Mouse (Mus musculus): Measurements from ENCODE around the gene Shank1. TPM values are rescaled to one million over a fixed set of nuclear protein-coding genes. Genes with fewer than 3 reads are reported as not detected.
A peak's percentile ranks its signal among the peaks of the same experiment; 100 is the strongest.

Gene Shank1
- total and polyA plus RNA-seq, 2 experiments from 2014 or later: 39.2 to 48.1 TPM

- DNase-seq (ENCODE audit: low spot score) (no peak), ATAC-seq (ENCODE audit: low FRiP score) (no peak; the same call in 1 of the 2 replicates)
- no peak overlapping the region for H3K4me3 ChIP-seq (ENCODE audit: low read depth, low read length)
- H3K4me1 ChIP-seq (ENCODE audit: insufficient read depth, low read length): no peaks in the 10 kb centered on the region
- no peak overlapping the region for H3K27ac ChIP-seq (ENCODE audit: low read depth, low read length)
- H3K27me3 ChIP-seq (ENCODE audit: insufficient read depth, low read length): no peaks in the 10 kb centered on the region
- 0 out of 2 replicates have a peak overlapping the region, but pooled peaks have one; percentile 0 for H3K4me2 ChIP-seq (ENCODE audit: low read depth, low read length, poor library complexity, severe bottlenecking)
- WGBS: 0% methylated on average over 5 of the region's 5 CpGs
- no peak overlapping the region for H3K9ac ChIP-seq (replicated peaks; ENCODE audit: low read length, poor library complexity, severe bottlenecking)
- H3K36me3 ChIP-seq (ENCODE audit: insufficient read depth, low read length): no peaks in the 10 kb centered on the region
- no peaks in the 10 kb centered on the region for H3K9me3 ChIP-seq (ENCODE audit: low read length)
- no peak for TF ChIP-seq CTCF (IDR thresholded peaks at IDR 0.05)
These were observed 95.9 kb downstream of the Shank1 start for GRCm38 (mm10) chr7:44406015-44406355.

Other genes with a start within 250 kb of the Shank1 start
- not detected in 2 replicates for gene Klk1b21, start 207.9 kb upstream of the Shank1 start, total RNA-seq (2014; rRNA removed)
- gene Klk1b21, start 207.9 kb upstream of the Shank1 start, polyA plus RNA-seq (2015; fragmentation: Nextera tagmentation; extraction: Ambion mirVana): not detected in 2 replicates
- not detected in 2 replicates for gene Klk1b22, start 197.6 kb upstream of the Shank1 start, total RNA-seq (2014; rRNA removed)
- not detected in 2 replicates for gene Klk1b22, start 197.6 kb upstream of the Shank1 start, polyA plus RNA-seq (2015; fragmentation: Nextera tagmentation; extraction: Ambion mirVana)
- gene Klk1b16, start 173.5 kb upstream of the Shank1 start, total RNA-seq (2014; rRNA removed): not detected in 2 replicates
- not detected in 2 replicates for gene Klk1b16, start 173.5 kb upstream of the Shank1 start, polyA plus RNA-seq (2015; fragmentation: Nextera tagmentation; extraction: Ambion mirVana)
- gene Klk1b24, start 122.0 kb upstream of the Shank1 start, total RNA-seq (2014; rRNA removed): not detected in 2 replicates
- not detected in 2 replicates for gene Klk1b24, start 122.0 kb upstream of the Shank1 start, polyA plus RNA-seq (2015; fragmentation: Nextera tagmentation; extraction: Ambion mirVana)
- gene Klk1b3, start 112.1 kb upstream of the Shank1 start, total RNA-seq (2014; rRNA removed): not detected in 2 replicates
- not detected in 2 replicates for gene Klk1b3, start 112.1 kb upstream of the Shank1 start, polyA plus RNA-seq (2015; fragmentation: Nextera tagmentation; extraction: Ambion mirVana)
- not detected in 2 replicates for gene Klk1b4, start 102.8 kb upstream of the Shank1 start, total RNA-seq (2014; rRNA removed)
- gene Klk1b4, start 102.8 kb upstream of the Shank1 start, polyA plus RNA-seq (2015; fragmentation: Nextera tagmentation; extraction: Ambion mirVana): not detected in 2 replicates
- gene Klk1b5, start 94.3 kb upstream of the Shank1 start, total RNA-seq (2014; rRNA removed): not detected in 2 replicates
- not detected in 2 replicates for gene Klk1b5, start 94.3 kb upstream of the Shank1 start, polyA plus RNA-seq (2015; fragmentation: Nextera tagmentation; extraction: Ambion mirVana)
- gene Klk1, start 84.9 kb upstream of the Shank1 start, total RNA-seq (2014; rRNA removed): not detected in 2 replicates
- not detected in 2 replicates for gene Klk1, start 84.9 kb upstream of the Shank1 start, polyA plus RNA-seq (2015; fragmentation: Nextera tagmentation; extraction: Ambion mirVana)
- not detected in 2 replicates for gene Gm36864, start 74.1 kb upstream of the Shank1 start, total RNA-seq (2014; rRNA removed)
- gene Gm36864, start 74.1 kb upstream of the Shank1 start, polyA plus RNA-seq (2015; fragmentation: Nextera tagmentation; extraction: Ambion mirVana): not detected in 2 replicates
- gene 1700028J19Rik, start 63.6 kb upstream of the Shank1 start, total RNA-seq (2014; rRNA removed): 0.38 and 0.88 TPM in 2 replicates
- gene 1700028J19Rik, start 63.6 kb upstream of the Shank1 start, polyA plus RNA-seq (2015; fragmentation: Nextera tagmentation; extraction: Ambion mirVana): 1.6 and 2.2 TPM in 2 replicates
- gene 2410002F23Rik, start 63.5 kb upstream of the Shank1 start, total RNA-seq (2014; rRNA removed): 329 and 379 TPM in 2 replicates
- gene 2410002F23Rik, start 63.5 kb upstream of the Shank1 start, polyA plus RNA-seq (2015; fragmentation: Nextera tagmentation; extraction: Ambion mirVana): 279 and 286 TPM in 2 replicates
- gene Acp4, start 52.9 kb upstream of the Shank1 start, total RNA-seq (2014; rRNA removed): not detected in 2 replicates
- gene Acp4, start 52.9 kb upstream of the Shank1 start, polyA plus RNA-seq (2015; fragmentation: Nextera tagmentation; extraction: Ambion mirVana): not detected in 2 replicates
- not detected in 2 replicates for gene Gm15517, start 48.8 kb upstream of the Shank1 start, total RNA-seq (2014; rRNA removed)
- gene Gm15517, start 48.8 kb upstream of the Shank1 start, polyA plus RNA-seq (2015; fragmentation: Nextera tagmentation; extraction: Ambion mirVana): not detected in 2 replicates
- 3.2 and 3.9 TPM in 2 replicates for gene Clec11a, start 3.4 kb upstream of the Shank1 start, total RNA-seq (2014; rRNA removed)
- gene Clec11a, start 3.4 kb upstream of the Shank1 start, polyA plus RNA-seq (2015; fragmentation: Nextera tagmentation; extraction: Ambion mirVana): 3.5 and 3.8 TPM in 2 replicates
- 119 and 144 TPM in 2 replicates for gene Syt3, start 73.8 kb downstream of the Shank1 start, total RNA-seq (2014; rRNA removed)
- 88.4 and 96.7 TPM in 2 replicates for gene Syt3, start 73.8 kb downstream of the Shank1 start, polyA plus RNA-seq (2015; fragmentation: Nextera tagmentation; extraction: Ambion mirVana)
- 0.38 and 1.4 TPM in 2 replicates for gene 1700008O03Rik, start 75.6 kb downstream of the Shank1 start, total RNA-seq (2014; rRNA removed)
- 3.8 and 5.2 TPM in 2 replicates for gene 1700008O03Rik, start 75.6 kb downstream of the Shank1 start, polyA plus RNA-seq (2015; fragmentation: Nextera tagmentation; extraction: Ambion mirVana)
- gene Lrrc4b, start 118.8 kb downstream of the Shank1 start, total RNA-seq (2014; rRNA removed): 589 and 657 TPM in 2 replicates
- gene Lrrc4b, start 118.8 kb downstream of the Shank1 start, polyA plus RNA-seq (2015; fragmentation: Nextera tagmentation; extraction: Ambion mirVana): 24.2 and 26.9 TPM in 2 replicates
- 7.1 and 11.8 TPM in 2 replicates for gene Aspdh, start 155.1 kb downstream of the Shank1 start, total RNA-seq (2014; rRNA removed)
- 2.1 and 3.7 TPM in 2 replicates for gene Aspdh, start 155.1 kb downstream of the Shank1 start, polyA plus RNA-seq (2015; fragmentation: Nextera tagmentation; extraction: Ambion mirVana)
- 25.5 and 38.5 TPM in 2 replicates for gene Josd2, start 157.7 kb downstream of the Shank1 start, total RNA-seq (2014; rRNA removed)
- 22.7 and 25.4 TPM in 2 replicates for gene Josd2, start 157.7 kb downstream of the Shank1 start, polyA plus RNA-seq (2015; fragmentation: Nextera tagmentation; extraction: Ambion mirVana)
- 247 and 273 TPM in 2 replicates for gene Emc10, start 186.3 kb downstream of the Shank1 start, total RNA-seq (2014; rRNA removed)
- 150 and 154 TPM in 2 replicates for gene Emc10, start 186.3 kb downstream of the Shank1 start, polyA plus RNA-seq (2015; fragmentation: Nextera tagmentation; extraction: Ambion mirVana)
- gene Fam71e1, start 186.3 kb downstream of the Shank1 start, total RNA-seq (2014; rRNA removed): 18.5 and 19.3 TPM in 2 replicates
- gene Fam71e1, start 186.3 kb downstream of the Shank1 start, polyA plus RNA-seq (2015; fragmentation: Nextera tagmentation; extraction: Ambion mirVana): 23.8 and 27.7 TPM in 2 replicates
- gene Mybpc2, start 214.4 kb downstream of the Shank1 start, total RNA-seq (2014; rRNA removed): 0.27 and 0.38 TPM in 2 replicates
- gene Mybpc2, start 214.4 kb downstream of the Shank1 start, polyA plus RNA-seq (2015; fragmentation: Nextera tagmentation; extraction: Ambion mirVana): 0.28 and 0.34 TPM in 2 replicates
- gene Spib, start 221.8 kb downstream of the Shank1 start, total RNA-seq (2014; rRNA removed): 0.19 TPM in 1 of 2 replicates, not detected in the other
- 0.14 TPM in 1 of 2 replicates, not detected in the other for gene Spib, start 221.8 kb downstream of the Shank1 start, polyA plus RNA-seq (2015; fragmentation: Nextera tagmentation; extraction: Ambion mirVana)
- gene Pold1, start 238.6 kb downstream of the Shank1 start, total RNA-seq (2014; rRNA removed): 12.9 and 17.5 TPM in 2 replicates
- gene Pold1, start 238.6 kb downstream of the Shank1 start, polyA plus RNA-seq (2015; fragmentation: Nextera tagmentation; extraction: Ambion mirVana): 8.8 and 9.6 TPM in 2 replicates
- gene Nr1h2, start 243.7 kb downstream of the Shank1 start, total RNA-seq (2014; rRNA removed): 46.8 and 47.7 TPM in 2 replicates
- gene Nr1h2, start 243.7 kb downstream of the Shank1 start, polyA plus RNA-seq (2015; fragmentation: Nextera tagmentation; extraction: Ambion mirVana): 41.2 and 48.0 TPM in 2 replicates